Mouse (Mus musculus): ENCODE results near the gene Gdf3. TPM values are rescaled to one million over a fixed set of nuclear protein-coding genes. Genes with fewer than 3 reads are reported as not detected.
A peak's percentile ranks its signal among the peaks of the same experiment; 100 is the strongest.
"Not testable (repeated sequence)": the region's sequence is repeated elsewhere in the genome, so short reads cannot be mapped to it uniquely, and the experiment has no call there.

The Gdf3 gene
- total RNA-seq (2021) = not detected

DNA sequence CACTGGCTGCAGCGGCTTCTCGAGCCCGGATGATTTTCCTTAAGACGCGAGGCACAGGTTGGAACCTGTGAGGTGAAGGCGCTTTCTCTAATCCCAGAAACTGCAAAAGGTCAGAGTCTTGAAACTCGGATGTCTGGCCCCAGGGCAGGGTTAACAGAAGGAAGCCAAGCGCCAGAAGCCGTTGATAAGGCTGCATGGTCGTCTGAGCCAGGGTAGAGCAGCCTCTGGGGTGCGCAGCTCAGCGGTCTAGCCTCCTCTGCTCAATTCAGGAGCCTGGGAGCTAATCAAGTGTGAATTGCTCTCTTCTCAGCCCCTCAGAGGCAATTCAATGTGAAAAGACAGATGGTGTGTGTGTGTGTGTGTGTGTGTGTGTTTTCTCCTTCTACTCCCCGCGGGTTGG lies at the start of gene Gdf3:
Gene Gdf3 (minus strand): TSS at position 317 of the 400 bp plus-strand sequence.
- DNase-seq (ENCODE audit: extremely low spot score in 1 of 2, low spot score in 2 of 2) = no peak

DNA sequence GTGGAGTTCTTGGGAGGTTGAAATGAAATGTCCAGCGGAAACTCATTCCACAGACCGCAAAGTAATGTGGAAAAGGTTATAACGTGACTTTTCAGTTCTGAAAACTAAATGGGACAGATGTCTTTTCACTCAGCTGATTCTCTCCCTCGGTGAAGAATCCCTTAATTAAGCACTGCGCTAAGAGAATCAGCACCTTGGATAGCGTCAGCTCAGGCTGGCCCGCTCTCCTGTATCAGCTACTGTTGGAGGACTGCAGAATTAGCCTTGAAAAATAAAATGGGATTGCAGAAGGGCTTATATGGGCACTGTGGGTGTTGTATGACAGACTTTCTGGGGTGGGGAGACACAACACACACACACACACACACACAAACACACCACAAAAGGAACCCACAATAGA lies 49.7 kb upstream of the Gdf3 start:
- no peak for DNase-seq (ENCODE audit: extremely low spot score in 1 of 2, low spot score in 2 of 2)
- intact Hi-C loops (cut with DNase I) = no loop called here

More for the DNA sequence above, at the start of gene Gdf3:
- intact Hi-C loops (cut with DNase I) = no loop called here

DNA sequence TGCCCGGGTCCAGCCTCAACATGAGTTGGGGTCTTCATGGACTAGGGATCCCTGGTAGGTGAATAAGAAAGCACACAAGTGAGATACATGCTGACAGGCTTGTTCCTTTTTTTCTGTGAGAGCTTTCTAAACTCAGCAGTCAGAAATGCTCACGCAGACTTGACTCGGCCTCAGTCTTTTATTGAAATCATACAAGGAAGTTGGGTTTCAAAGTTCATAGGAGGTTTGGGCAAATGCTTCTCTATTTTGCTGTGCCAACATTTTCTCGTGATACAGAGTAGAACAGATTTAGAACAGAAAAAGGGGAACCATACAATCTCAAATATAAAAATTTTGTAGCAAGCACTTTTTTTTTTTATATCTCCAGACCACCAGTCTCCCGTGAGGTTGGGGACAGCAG lies 47.7 kb upstream of the Gdf3 start:
- DNase-seq (ENCODE audit: extremely low spot score in 1 of 2, low spot score in 2 of 2) = no peak
- intact Hi-C loops (cut with DNase I) = no loop called here

DNA sequence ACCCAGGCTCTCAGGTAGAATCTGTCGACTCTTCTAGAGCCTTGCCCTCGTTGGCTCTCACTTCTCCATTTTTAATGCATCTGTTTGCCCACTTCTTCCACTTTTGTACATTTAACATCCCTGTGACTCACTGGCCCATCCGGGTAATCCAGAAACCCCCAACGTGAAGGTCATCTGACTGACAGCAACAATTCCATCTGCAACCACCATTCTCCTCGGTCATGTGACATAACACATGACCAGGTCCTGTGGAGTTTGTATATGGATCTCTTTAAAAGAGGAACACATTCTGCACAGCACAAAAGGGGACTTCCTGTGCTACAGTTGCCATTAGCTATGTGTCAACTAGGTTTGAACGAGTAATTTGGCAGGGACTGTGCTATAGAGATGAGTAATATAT lies 44.4 kb upstream of the Gdf3 start:
- DNase-seq (ENCODE audit: extremely low spot score in 1 of 2, low spot score in 2 of 2) = no peak
- intact Hi-C loops (cut with DNase I) = no loop called here

DNA sequence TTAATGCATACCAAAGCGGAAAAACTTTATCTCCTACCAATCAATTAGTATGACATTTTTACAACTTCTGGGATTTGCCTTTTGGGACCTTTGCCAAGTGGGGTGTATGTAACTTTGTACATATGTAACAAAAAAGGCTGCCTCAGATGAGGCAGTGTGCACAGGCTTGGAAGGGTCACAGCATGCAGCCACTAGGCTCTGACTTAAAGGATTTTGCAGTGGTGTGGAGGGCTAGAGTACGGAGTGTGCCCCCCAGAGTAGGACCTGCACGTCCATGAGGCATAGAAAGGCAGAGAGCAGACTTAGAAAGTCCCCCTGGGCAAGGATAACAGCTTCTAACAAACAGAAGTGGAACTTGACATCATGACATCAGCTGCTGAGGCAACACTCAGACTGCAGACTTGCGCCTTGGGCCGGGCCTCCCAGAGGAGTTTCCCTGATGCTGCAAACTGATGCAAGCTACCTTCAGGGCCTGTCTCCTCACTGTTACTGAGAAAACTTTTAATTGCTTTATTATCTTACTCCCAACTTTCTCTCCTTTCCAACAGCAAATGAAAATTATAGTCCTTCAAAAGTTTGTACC lies 40.6 kb upstream of the Gdf3 start:
- intact Hi-C loops (cut with DNase I) = no loop called here
- no peak for DNase-seq (ENCODE audit: extremely low spot score in 1 of 2, low spot score in 2 of 2)

DNA sequence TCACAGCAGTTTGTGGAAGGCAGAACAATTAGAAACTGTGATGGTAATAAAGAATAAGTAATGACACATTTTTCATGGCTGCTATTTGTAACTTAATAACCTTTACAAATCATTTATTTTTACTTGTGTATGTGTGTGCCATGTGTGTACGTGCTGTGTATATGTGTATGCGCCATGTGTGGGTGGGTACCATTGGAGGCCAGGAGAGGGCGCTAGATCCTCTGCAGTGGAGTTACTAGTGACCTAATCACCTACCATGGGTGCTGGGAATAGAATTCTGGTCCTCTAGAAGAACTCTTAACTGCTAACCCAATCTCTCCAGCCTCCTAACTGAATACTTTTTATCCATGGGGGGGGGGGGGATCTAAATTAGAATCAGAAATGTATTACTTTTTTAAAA lies 40.0 kb upstream of the Gdf3 start:
- DNase-seq (ENCODE audit: extremely low spot score in 1 of 2, low spot score in 2 of 2) = no peak
- intact Hi-C loops (cut with DNase I) = no loop called here

DNA sequence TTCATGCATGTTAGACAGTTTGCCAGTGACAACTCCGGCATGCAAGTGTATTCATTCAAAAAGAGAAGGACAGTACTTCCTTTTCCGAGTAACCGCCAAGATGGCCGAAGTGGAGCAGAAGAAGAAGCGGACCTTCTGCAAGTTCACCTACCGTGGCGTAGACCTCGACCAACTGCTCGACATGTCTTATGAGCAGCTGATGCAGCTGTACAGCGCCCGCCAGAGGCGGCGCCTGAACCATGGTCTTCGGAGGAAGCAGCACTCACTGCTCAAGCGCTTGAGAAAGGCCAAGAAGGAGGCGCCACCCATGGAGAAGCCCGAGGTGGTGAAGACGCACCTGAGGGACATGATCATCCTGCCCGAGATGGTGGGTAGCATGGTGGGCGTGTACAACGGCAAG lies 34.3 kb upstream of the Gdf3 start:
- DNase-seq (ENCODE audit: extremely low spot score in 1 of 2, low spot score in 2 of 2); intact Hi-C loops (cut with DNase I): not testable (repeated sequence)

DNA sequence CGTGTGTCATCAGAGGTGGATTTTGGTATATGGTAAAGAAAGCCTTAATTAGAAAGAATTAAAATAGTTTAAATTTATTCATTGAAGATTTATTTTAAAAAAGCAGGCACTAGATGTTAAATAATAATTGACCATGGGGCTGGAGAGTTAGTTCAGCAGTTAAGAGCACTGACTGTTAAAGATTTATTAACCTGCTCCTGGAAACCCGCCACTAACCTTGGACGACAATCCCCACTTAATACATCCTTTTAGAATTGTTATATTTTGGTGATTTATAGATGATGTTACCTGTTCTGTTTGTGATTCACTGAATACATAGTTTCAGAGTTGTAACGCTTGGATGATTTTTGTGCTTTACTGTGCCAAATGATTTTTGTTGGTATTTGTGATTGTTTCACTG lies 27.7 kb upstream of the Gdf3 start:
- DNase-seq (ENCODE audit: extremely low spot score in 1 of 2, low spot score in 2 of 2); intact Hi-C loops (cut with DNase I): not testable (repeated sequence)

DNA sequence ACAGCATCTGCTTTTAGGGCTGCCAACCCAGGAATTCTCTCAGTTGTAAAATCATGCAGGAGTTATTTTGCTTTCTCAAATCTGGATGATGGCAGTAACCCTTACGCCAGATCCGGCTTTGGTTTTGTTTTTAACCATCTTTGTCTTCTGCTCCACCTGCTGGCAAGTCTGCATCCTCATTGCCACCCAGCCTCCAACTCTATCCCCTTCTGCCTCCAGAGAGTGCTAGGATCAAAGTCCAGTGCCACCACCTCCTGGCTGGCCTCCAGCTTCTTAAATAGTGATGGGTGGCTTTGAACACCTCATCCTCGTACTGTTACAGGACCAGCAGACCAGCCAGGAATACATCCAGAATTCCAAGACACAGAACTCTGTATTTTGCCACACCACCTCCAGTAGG lies 26.8 kb upstream of the Gdf3 start:
- intact Hi-C loops (cut with DNase I) = no loop called here
- no peak for DNase-seq (ENCODE audit: extremely low spot score in 1 of 2, low spot score in 2 of 2)

DNA sequence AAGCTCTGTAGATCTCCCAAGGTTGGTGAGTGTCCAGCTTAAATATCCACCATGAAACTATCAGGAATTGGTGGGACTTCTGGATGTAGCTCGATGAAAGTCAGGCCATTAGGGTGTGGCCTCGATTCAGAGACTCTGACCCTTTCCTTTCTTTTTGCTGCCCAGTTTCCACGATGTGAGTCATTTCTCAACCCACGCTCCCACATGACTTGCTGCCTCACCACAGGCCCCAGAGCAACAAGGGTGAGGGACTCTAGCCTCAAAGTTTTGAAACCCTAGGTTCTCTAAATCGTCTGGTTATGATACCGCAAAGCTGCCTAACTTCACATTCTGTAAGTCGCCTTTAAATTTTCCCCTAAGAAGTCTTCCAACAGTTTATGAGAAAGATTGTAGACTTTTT lies 25.4 kb upstream of the Gdf3 start:
- no peak for DNase-seq (ENCODE audit: extremely low spot score in 1 of 2, low spot score in 2 of 2)
- intact Hi-C loops (cut with DNase I) = no loop called here

DNA sequence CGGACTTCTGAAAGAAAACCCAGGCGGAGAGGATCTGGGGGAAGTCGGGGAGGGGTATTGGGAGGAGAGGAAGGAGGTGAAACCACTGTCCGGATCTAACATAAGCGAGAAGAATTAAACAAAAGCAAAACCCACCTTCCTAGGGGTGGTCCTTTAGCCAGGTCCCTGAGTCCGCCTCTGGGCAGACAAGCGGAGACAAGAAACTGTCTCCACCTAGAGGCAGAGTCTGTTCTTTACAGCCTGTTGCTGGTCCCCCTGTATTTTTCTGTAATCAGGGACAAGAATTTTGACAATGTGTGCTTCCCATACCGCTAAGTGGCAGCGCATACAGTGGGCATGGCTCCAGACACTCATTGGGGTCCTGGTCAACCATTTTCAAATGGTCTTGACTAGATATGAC lies 23.5 kb upstream of the Gdf3 start:
- intact Hi-C loops (cut with DNase I) = no loop called here
- peak in 1 of 2 experiments; percentile 21 for DNase-seq (ENCODE audit: extremely low spot score in 1 of 2, low spot score in 2 of 2)

DNA sequence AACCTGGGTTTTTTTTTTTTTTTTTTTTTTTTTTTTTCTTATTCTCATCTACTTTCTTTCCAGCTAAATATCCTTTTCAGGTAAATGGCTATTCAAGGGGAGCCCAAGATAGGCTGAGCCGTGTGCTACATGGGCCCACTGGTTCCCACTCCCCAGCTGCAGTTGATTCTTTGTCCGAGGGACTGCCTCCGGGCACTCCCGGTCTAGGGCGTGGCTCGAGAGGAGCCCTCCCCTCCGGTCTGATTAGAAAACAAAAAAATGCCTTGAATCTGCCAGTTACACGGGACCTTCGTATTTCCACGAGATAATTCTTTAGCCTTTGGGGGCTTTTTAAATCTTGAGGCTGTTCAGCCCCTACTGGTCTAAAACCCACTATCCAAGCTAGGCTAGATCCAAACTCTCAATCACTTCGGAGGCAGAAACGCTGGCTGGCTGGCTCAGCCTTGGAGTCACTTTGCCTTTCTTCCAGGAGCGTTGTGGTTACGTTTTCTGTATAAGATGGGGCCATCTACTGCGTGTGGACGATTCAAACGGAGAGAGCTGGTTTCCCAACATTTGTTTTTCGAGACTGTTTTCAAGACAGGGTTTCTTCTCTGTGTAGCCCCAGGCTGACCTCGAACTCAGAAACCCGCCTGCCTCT lies 17.7 kb upstream of the Gdf3 start:
- DNase-seq (ENCODE audit: extremely low spot score in 1 of 2, low spot score in 2 of 2) = no peak
- intact Hi-C loops (cut with DNase I) = no loop called here

DNA sequence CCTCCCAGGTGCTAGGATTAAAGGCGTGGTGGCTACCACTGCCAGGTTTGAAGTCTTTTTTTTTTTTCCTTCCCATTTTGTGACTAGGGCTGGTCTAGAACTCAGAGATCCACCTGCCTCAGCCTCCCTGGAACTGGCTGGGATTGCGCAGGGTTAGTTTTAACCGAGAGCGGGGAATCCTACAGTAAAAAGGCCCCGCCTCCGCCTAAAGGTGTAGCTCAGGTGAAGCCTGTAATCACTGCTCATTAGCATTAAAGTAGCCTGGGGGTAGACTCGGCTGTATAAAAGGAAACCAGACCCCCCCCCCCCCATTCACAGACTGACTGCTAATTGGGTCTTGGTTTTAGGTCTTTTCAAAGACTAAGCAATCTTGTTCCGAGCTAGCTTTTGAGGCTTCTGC lies 16.2 kb upstream of the Gdf3 start, which contains the start of gene Dppa3:
Gene Dppa3 (plus strand): TSS at position 301 of the 400 bp plus-strand sequence.
- DNase-seq (ENCODE audit: extremely low spot score in 1 of 2, low spot score in 2 of 2) = no peak
- intact Hi-C loops (cut with DNase I) = no loop called here

DNA sequence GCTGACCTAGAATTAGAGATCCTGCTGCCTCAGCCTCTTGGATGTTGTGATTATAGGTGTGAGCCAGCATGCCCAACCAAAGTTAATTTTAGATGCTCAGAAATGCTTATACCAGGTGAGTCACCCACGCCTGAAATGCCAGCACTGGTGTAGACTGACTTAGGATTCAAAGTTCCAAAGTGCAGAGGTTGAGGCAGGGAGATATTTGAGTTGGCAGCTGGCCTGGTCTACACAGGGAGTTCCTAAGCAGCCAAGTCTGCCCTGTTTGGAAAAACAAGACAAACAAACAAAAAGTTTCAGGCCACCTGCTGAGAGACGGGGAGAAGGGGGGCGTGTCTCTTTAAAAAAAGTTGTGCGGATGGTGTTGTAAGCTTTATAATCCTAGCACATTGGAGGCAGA lies 15.3 kb upstream of the Gdf3 start:
- intact Hi-C loops (cut with DNase I) = no loop called here
- no peak for DNase-seq (ENCODE audit: extremely low spot score in 1 of 2, low spot score in 2 of 2)

DNA sequence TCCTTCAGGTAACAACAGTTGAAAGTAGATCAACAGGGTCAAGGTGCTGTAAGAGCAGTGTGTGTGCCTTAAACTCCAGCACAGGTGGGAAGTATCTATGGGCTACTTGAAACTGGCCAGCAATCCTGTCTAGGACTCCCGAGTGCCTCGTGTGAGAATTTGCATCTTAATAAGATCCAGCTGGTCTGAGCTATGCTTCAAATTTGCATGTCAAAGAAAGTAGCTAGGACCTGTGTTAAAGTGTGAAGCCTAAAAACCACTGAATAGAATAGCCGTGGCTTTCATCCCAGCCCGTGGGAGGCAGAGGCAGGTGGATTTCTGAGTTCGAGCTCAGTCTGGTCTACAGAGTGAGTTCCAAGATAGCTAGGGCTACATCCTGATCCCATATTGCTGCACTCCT lies 14.6 kb upstream of the Gdf3 start:
- intact Hi-C loops (cut with DNase I) = no loop called here
- DNase-seq (ENCODE audit: extremely low spot score in 1 of 2, low spot score in 2 of 2) = no peak

DNA sequence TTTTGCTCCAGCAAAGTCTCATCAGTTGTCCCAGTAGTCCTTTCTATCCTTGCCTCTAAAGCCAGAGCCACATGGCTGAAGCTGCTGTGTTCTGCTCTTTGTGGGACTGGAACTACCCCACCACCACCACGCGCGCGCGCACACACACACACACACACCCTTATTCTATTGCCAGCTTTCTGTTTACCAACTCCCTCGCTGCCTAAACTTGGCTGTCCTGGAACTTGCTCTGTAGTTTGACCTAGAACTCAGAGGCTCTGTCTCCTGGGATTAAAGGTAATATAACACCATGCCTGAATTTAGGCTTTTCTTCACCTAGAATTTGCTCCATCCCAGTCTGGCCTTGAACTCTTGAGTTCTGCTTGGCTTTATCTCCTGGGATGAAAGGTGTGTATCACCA lies 11.2 kb upstream of the Gdf3 start:
- no peak for DNase-seq (ENCODE audit: extremely low spot score in 1 of 2, low spot score in 2 of 2)
- intact Hi-C loops (cut with DNase I) = no loop called here

DNA sequence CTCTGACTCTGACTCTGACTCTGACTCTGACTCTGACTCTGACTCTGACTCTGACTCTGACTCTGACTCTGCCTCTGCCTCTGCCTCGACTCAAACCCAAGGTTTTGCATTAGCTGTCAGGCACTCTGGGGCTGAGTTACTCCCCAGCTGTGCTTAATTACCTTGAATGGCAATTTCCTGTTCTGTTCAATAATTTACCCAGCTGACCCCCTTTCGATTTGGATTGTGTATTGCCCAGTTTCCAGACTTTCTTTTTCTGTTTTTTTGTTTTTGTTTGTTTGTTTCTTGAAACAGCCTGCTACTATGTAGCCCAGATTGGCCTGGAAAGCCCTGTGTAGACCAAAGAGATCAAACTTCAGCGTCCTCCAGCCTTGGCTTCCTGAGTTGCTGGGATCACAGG lies 6.1 kb upstream of the Gdf3 start:
- intact Hi-C loops (cut with DNase I) = no loop called here
- no peak for DNase-seq (ENCODE audit: extremely low spot score in 1 of 2, low spot score in 2 of 2)

DNA sequence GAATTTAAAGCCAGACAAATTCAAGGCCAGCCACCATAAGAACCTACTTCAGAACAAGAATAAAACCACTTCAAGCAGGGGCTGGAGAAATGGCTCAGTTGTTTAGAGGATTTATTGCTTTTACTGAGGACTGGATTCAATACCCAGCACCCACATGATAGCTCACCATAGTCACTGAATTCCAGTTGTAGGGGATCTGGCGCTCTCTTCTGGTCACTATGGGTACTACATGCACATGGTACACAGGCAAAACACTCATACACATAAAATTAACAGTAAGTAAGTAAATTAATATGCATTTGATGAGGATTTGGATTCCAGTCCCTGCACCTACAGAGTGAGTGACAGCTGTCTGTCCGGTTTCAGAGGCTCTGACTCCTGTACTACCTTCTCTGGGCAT lies 4.2 kb upstream of the Gdf3 start:
- intact Hi-C loops (cut with DNase I) = no loop called here
- no peak for DNase-seq (ENCODE audit: extremely low spot score in 1 of 2, low spot score in 2 of 2)

DNA sequence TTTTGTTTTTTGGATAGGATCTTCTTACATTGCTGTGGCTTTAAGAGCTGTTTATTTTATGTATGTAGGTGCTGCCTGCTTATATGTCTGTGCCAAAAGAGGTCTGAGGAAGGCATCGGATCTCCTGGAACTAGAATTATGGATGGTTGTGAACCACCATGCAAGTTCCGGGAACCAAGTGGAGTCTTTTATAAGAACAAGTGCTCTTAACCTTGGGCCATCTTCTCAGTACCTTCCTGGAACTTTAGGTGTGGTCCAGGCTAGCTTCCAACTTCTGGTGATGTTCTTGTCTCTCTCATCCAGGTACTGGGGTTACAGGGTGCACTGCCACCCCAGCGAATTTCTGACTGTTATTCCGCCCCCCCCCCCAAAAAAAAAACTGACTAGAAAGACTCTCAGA lies 2.5 kb upstream of the Gdf3 start:
- DNase-seq (ENCODE audit: extremely low spot score in 1 of 2, low spot score in 2 of 2) = no peak
- intact Hi-C loops (cut with DNase I) = no loop called here

DNA sequence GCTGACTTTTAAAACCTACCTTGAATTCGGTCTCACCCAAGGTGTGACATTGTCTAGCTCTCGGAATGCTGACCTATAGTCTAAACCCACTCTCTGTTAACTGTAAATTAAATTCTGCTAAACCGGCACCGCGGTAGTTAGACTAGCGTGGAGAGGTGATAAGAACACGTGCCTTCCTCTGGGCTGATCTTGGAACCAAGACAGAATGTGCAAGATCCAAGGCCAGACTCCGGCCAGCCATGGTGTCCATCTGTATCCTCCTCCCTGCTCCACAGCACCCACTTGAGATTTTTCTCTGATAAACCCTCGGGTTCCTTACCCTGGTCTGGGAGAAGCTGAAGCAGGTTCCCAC lies 534 bp downstream of the Gdf3 start:
- DNase-seq (ENCODE audit: extremely low spot score in 1 of 2, low spot score in 2 of 2) = no peak
- intact Hi-C loops (cut with DNase I) = no loop called here

All from left cerebral cortex, postnatal 10 days (tissue).